ENCODE assay signal across 28 mouse cellular contexts in genomic region chr17:8640741-8641480, GRCm38 (mm10).
DNase-seq lines count a peak whose midpoint lies in the region; ATAC-seq lines count a peak whose summit lies in the region.
"Had no signal": no experiment of that assay in that cellular context is flagged by ENCODE, and none has a peak within 500 bp of the region (broad histone marks: within the 10 kb centered on the region; RNA-seq: fewer than 3 reads in every experiment).

No protein-coding gene starts in this region.

- no peak for ATAC-seq in midbrain, embryonic 15.5 days (replicated peaks)
- ATAC-seq in common myeloid progenitor, adult 5-6 weeks (replicated peaks; ENCODE audit: low read depth, poor library complexity, severe bottlenecking), result peak; percentile 68
- ATAC-seq in granulocyte monocyte progenitor cell, adult 5-6 weeks (replicated peaks; ENCODE audit: poor library complexity, severe bottlenecking), result peak; percentile 84
- ATAC-seq: forebrain, embryonic 14.5 days; intestine, embryonic 16.5 days; midbrain, embryonic 13.5 days had no signal

- no peaks in the 10 kb centered on the region for H3K27me3 ChIP-seq in midbrain, embryonic 10.5 days (ENCODE audit: low read depth, poor library complexity, severe bottlenecking)
- no peaks in the 10 kb centered on the region for H3K27me3 ChIP-seq in midbrain, embryonic 15.5 days (replicated peaks)
- H3K27me3 ChIP-seq: heart, embryonic 15.5 days; limb, embryonic 15.5 days; lung, embryonic 15.5 days; midbrain, embryonic 13.5 days; neural tube, embryonic 15.5 days had no signal

- H3K36me3 ChIP-seq in midbrain, embryonic 10.5 days, result no peaks in the 10 kb centered on the region
- H3K36me3 ChIP-seq in midbrain, embryonic 15.5 days (replicated peaks), result no peaks in the 10 kb centered on the region
- H3K36me3 ChIP-seq: G1E; heart, embryonic 10.5 days; heart, embryonic 15.5 days; hindbrain, embryonic 13.5 days; limb, embryonic 10.5 days; limb, embryonic 15.5 days; lung, embryonic 15.5 days; midbrain, embryonic 13.5 days; neural tube, embryonic 15.5 days had no signal

- H3K4me3 ChIP-seq in midbrain, embryonic 10.5 days, result no peak overlapping the region
- no peak overlapping the region for H3K4me3 ChIP-seq in midbrain, embryonic 15.5 days
- H3K4me3 ChIP-seq: heart, embryonic 10.5 days; heart, embryonic 15.5 days; hindbrain, embryonic 13.5 days; limb, embryonic 10.5 days; limb, embryonic 15.5 days; lung, embryonic 15.5 days; midbrain, embryonic 13.5 days; neural tube, embryonic 15.5 days had no signal

- no peaks in the 10 kb centered on the region for H3K4me1 ChIP-seq in midbrain, embryonic 10.5 days
- no peaks in the 10 kb centered on the region for H3K4me1 ChIP-seq in midbrain, embryonic 15.5 days
- H3K4me1 ChIP-seq: heart, embryonic 10.5 days; heart, embryonic 15.5 days; hindbrain, embryonic 13.5 days; limb, embryonic 15.5 days; lung, embryonic 15.5 days; midbrain, embryonic 13.5 days; neural tube, embryonic 15.5 days had no signal

- no peak overlapping the region for H3K9ac ChIP-seq in midbrain, embryonic 15.5 days
- H3K9ac ChIP-seq: heart, embryonic 15.5 days; hindbrain, embryonic 13.5 days; limb, embryonic 15.5 days; liver, embryonic 14.5 days; lung, embryonic 15.5 days; midbrain, embryonic 13.5 days; neural tube, embryonic 15.5 days had no signal

- no peaks in the 10 kb centered on the region for H3K9me3 ChIP-seq in midbrain, embryonic 10.5 days (replicated peaks)
- no peaks in the 10 kb centered on the region for H3K9me3 ChIP-seq in midbrain, embryonic 15.5 days
- H3K9me3 ChIP-seq: heart, embryonic 10.5 days; heart, embryonic 15.5 days; hindbrain, embryonic 13.5 days; limb, embryonic 10.5 days; limb, embryonic 15.5 days; lung, embryonic 15.5 days; midbrain, embryonic 13.5 days; neural tube, embryonic 15.5 days had no signal

- H3K27ac ChIP-seq in midbrain, embryonic 10.5 days (replicated peaks), result no peak overlapping the region
- H3K27ac ChIP-seq in midbrain, embryonic 15.5 days, result no peak overlapping the region
- H3K27ac ChIP-seq: heart, embryonic 10.5 days; heart, embryonic 15.5 days; hindbrain, embryonic 13.5 days; kidney, postnatal 0 days; limb, embryonic 10.5 days; limb, embryonic 15.5 days; liver, embryonic 14.5 days; lung, embryonic 15.5 days; midbrain, embryonic 13.5 days; neural tube, embryonic 15.5 days had no signal

- peak; percentile 5 for DNase-seq in midbrain, embryonic 10.5 days (ENCODE audit: low spot score)
- DNase-seq in urinary bladder, postnatal 36 days (ENCODE audit: low spot score in 2 of 2), result no peak
- DNase-seq in adrenal gland, postnatal 14 days, result no peak
- DNase-seq: adrenal gland, adult 8-10 months; cerebellum, adult 8-10 months; heart, postnatal 36 days; kidney, postnatal 4 days; layer of hippocampus, postnatal 36 days; right cerebral cortex, adult 18-20 months; spleen, adult 18-20 months; thymus, adult 18-20 months; thymus, postnatal 36 days had no signal

- 92% methylated on average over 16 of the region's 16 CpGs for WGBS in midbrain, embryonic 10.5 days
- WGBS in midbrain, embryonic 15.5 days, result 86% methylated on average over 16 of the region's 16 CpGs

- H3K4me2 ChIP-seq in midbrain, embryonic 15.5 days, result no peak overlapping the region
- H3K4me2 ChIP-seq: heart, embryonic 15.5 days; hindbrain, embryonic 13.5 days; limb, embryonic 15.5 days; lung, embryonic 15.5 days; midbrain, embryonic 13.5 days; neural tube, embryonic 15.5 days had no signal
